In the genomic region with DNA sequence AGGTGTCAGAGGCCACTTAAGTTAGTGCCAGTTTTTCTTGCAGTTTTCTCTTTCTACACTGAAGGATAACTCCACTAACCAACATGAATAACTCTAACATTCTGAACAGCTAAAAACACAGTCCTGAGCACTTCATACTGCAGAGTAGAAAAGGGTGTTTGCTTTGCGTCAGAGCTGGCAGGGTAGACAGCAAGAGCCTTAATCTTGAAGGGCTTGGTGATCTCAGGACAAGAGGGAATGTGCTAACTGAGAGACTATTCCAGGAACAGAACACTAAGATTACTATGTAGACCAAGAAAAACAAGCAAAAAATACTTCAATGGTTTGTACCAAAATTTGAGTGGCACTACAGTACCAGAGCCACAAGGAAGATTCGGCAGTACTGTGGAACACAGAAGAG, we compare ENCODE assay signal across 21 mouse cellular contexts.
"Had no signal": no experiment of that assay in that cellular context is flagged by ENCODE, and none has a peak within 500 bp of the region (broad histone marks: within the 10 kb centered on the region; RNA-seq: fewer than 3 reads in every experiment).

No protein-coding gene starts in this region.

- H3K9ac ChIP-seq: limb, embryonic 12.5 days; limb, embryonic 15.5 days; liver, embryonic 15.5 days; lung, embryonic 14.5 days; midbrain, embryonic 13.5 days; neural tube, embryonic 13.5 days had no signal

- ATAC-seq: inflammation-experienced regulatory T-cells, adult 6 months; intestine, embryonic 16.5 days; midbrain, embryonic 13.5 days; midbrain, embryonic 16.5 days had no signal

- H3K27me3 ChIP-seq: limb, embryonic 12.5 days; limb, embryonic 15.5 days; liver, embryonic 15.5 days; midbrain, embryonic 13.5 days; neural tube, embryonic 13.5 days had no signal

- H3K36me3 ChIP-seq: limb, embryonic 12.5 days; limb, embryonic 15.5 days; liver, embryonic 15.5 days; midbrain, embryonic 10.5 days; midbrain, embryonic 13.5 days; neural tube, embryonic 13.5 days had no signal

- H3K27ac ChIP-seq: kidney, postnatal 0 days; limb, embryonic 12.5 days; limb, embryonic 15.5 days; liver, embryonic 15.5 days; midbrain, embryonic 10.5 days; midbrain, embryonic 13.5 days; neural tube, embryonic 13.5 days; stomach, postnatal 0 days had no signal

- DNase-seq: kidney, adult 2 months; kidney, postnatal 25 days; left cerebral cortex, postnatal 4 days; lung, embryonic 14.5 days; thymus, adult 2 months; thymus, postnatal 14 days; thymus, postnatal 4 days had no signal

- H3K4me2 ChIP-seq: limb, embryonic 12.5 days; limb, embryonic 15.5 days; liver, embryonic 11.5 days; liver, embryonic 15.5 days; lung, embryonic 14.5 days; midbrain, embryonic 13.5 days; neural tube, embryonic 13.5 days had no signal

- H3K4me1 ChIP-seq: limb, embryonic 12.5 days; limb, embryonic 15.5 days; liver, embryonic 15.5 days; megakaryocyte, embryonic 14.5 days; midbrain, embryonic 10.5 days; midbrain, embryonic 13.5 days; neural tube, embryonic 13.5 days had no signal

- H3K4me3 ChIP-seq: limb, embryonic 12.5 days; limb, embryonic 15.5 days; liver, embryonic 15.5 days; megakaryocyte, embryonic 14.5 days; midbrain, embryonic 10.5 days; midbrain, embryonic 13.5 days; myocyte; neural tube, embryonic 13.5 days had no signal

- H3K9me3 ChIP-seq: limb, embryonic 12.5 days; limb, embryonic 15.5 days; liver, embryonic 15.5 days; megakaryocyte, embryonic 14.5 days; midbrain, embryonic 10.5 days; midbrain, embryonic 13.5 days; neural tube, embryonic 13.5 days had no signal
